Mouse (Mus musculus) gastrocnemius, adult 2 months (tissue): Measurements from ENCODE around the gene Snx29. TPM values are rescaled to one million over a fixed set of nuclear protein-coding genes. Genes with fewer than 3 reads are reported as not detected.

Experiments used
- DNase-seq: peaks from one replicate; pipeline ENCODE4 v3.0.0; 2022
- H3K27ac ChIP-seq: fragments of 200-600 bp; 2 replicates; pipeline ENCODE4 v1.8.1; 2022; ENCODE audit warnings: mild to moderate bottlenecking
- H3K4me3 ChIP-seq: fragments of 200-600 bp; 2 replicates; pipeline ENCODE4 v1.8.1; 2022; ENCODE audit warnings: mild to moderate bottlenecking, moderate library complexity
- CTCF ChIP-seq: fragments of 200-600 bp; IDR thresholded peaks from 2 replicates; pipeline ENCODE4 v1.8.1; 2022; ENCODE audit warnings: antibody characterized with exemption, mild to moderate bottlenecking, moderate library complexity
- intact Hi-C: fragments of 180-260 bp; cut with DNase I; formaldehyde crosslinking; loops from one replicate; pipeline ENCODE4 v1.15.1; 2025
- total RNA-seq, 2 experiments: library from RNA; stranded (reverse); gene quantifications; 2 replicates each; pipeline ENCODE4 v1.2.3; 2021

Snx29 gene
- total RNA-seq, 2 experiments from 2014 or later = 9.6 to 11.6 TPM

GRCm38 (mm10) chr16:11368412-11368811 lies 45.7 kb downstream of the Snx29 start:
- no peak for DNase-seq
- Histone ChIP-seq H3K4me3 (no peak overlapping the region), H3K27ac (no peak overlapping the region)
- intact Hi-C loops = no loop called here
- TF ChIP-seq CTCF = no peak

DNA sequence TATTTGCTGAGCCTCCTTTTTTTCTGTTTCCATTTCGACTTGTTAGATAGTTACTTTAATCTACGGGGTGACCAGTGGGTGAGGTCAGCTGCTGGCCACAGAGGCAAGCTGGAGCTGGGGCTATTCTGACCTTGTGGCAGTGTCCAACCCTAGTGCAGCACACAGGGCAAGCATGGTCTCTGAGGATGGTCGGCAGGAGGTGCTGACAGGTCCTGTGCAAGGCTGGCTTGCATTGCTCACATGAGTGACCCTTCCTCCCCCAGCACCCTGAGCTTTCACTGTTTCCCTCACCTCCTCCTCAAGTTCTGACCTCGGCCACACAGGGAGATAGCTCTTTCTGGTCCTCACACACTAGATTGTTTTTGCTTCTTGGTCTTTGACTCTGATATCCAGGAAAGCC lies 46.5 kb downstream of the Snx29 start:
- no peak for TF ChIP-seq CTCF
- DNase-seq = no peak
- intact Hi-C loops = no loop called here
- H3K4me3 ChIP-seq = no peak overlapping the region
- no peak overlapping the region for H3K27ac ChIP-seq

- intact Hi-C loops = no loop called here
- DNase-seq = no peak
Measured at GRCm38 (mm10) chr16:11369642-11370041, 46.9 kb downstream of the Snx29 start.

DNA sequence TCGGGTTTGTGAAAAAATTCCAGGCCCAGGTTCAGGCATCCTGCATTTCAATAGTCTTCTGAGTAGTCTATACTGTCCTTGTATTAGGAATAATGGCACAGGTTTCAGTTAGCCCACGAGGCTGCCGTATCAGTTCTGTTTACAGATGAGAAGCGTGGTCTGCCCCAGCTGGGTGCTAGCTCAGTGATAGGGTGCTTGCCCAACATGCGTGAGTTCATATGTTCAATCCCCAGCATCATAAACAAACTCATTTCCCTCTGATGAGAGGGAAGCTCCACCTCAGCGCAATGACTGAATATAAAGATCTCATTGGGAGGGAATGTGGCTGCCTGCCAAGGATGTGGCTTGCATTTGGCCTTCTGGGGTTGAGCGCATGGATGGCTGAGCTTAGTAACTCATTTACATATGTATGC lies 47.4 kb downstream of the Snx29 start:
- H3K27ac ChIP-seq = no peak overlapping the region
- intact Hi-C loops = no loop called here
- DNase-seq = no peak
- TF ChIP-seq CTCF = no peak
- no peak overlapping the region for H3K4me3 ChIP-seq

More at GRCm38 (mm10) chr16:11369642-11370041, 46.9 kb downstream of the Snx29 start:
- H3K27ac ChIP-seq = no peak overlapping the region
- no peak overlapping the region for H3K4me3 ChIP-seq
- TF ChIP-seq CTCF = no peak

GRCm38 (mm10) chr16:11379264-11379663 lies 56.6 kb downstream of the Snx29 start:
- DNase-seq = no peak
- intact Hi-C loops = no loop called here
- H3K4me3 ChIP-seq = no peak overlapping the region
- H3K27ac ChIP-seq = no peak overlapping the region
- no peak for TF ChIP-seq CTCF

DNA sequence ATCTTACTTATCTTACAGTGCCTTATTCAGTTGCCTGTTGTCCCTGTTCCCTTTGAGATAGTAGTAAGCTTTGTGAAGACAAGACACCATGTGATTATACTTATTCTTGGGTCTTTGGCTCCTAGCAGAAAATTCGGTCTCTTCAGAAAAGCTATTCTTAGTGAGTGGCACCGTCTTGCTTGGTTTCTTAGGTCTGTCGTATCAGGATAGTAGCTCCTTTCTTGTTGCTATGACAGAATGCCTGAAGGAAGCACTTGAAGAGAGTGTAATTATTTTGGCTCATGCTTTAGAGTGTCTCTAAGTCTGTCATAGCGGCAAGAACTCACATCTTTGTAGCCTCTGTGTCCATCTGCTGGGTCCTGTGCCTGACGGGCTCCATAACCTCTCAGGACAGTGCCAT lies 57.3 kb downstream of the Snx29 start:
- no peak for DNase-seq
- H3K27ac ChIP-seq = no peak overlapping the region; the same call in 1 of the 2 replicates
- no peak for TF ChIP-seq CTCF
- no peak overlapping the region for H3K4me3 ChIP-seq
- intact Hi-C loops = no loop called here

DNA sequence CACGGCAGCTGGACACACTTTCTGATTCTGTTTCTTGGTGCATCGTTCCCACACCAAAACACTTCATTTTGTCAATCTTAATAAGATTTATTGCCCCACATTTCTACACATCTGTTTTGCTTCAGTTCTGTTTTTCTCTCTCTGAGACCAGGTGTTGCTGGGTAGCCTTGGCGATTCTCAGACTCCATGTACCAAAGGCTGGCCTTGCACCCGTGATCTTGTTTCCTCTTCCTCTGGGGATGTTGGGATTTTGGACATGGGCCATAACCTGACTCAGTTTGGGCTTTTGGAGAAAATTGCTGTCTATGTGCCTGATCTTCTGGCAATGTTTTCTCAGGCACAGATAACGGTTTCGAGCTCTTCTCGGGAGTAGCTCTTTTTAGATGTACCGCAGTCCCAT lies 58.2 kb downstream of the Snx29 start:
- no peak for DNase-seq
- intact Hi-C loops = no loop called here
- no peak overlapping the region for H3K4me3 ChIP-seq
- TF ChIP-seq CTCF = no peak
- H3K27ac ChIP-seq = no peak overlapping the region

- no peak overlapping the region for H3K27ac ChIP-seq
- DNase-seq = no peak
- H3K4me3 ChIP-seq = no peak overlapping the region
- intact Hi-C loops = no loop called here
- TF ChIP-seq CTCF = no peak
Measured at GRCm38 (mm10) chr16:11384361-11384760, 61.7 kb downstream of the Snx29 start.

DNA sequence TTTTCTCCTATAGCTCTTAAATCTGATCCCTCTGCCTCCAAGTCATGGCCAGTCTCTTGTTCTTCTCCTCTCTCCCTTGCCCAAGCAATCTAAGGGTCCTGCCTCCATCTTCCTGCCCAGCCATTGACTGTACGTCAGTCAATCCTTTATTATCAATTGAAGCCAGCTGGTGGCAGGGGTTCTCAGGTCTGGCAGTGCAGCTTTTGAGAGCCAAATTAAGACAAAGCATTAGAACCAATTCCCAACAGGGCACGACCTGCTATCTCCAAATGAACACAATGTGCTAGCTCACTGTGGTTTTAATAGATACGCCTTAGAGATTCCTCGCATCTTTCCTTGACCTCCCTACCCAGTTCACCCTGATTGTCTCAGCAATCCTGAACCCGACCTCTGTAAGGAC lies 62.4 kb downstream of the Snx29 start:
- intact Hi-C loops = no loop called here
- Histone ChIP-seq H3K4me3 (no peak overlapping the region), H3K27ac (0 out of 2 replicates have a peak overlapping the region, but pooled peaks have one; percentile 8)
- TF ChIP-seq CTCF = no peak
- DNase-seq = no peak

DNA sequence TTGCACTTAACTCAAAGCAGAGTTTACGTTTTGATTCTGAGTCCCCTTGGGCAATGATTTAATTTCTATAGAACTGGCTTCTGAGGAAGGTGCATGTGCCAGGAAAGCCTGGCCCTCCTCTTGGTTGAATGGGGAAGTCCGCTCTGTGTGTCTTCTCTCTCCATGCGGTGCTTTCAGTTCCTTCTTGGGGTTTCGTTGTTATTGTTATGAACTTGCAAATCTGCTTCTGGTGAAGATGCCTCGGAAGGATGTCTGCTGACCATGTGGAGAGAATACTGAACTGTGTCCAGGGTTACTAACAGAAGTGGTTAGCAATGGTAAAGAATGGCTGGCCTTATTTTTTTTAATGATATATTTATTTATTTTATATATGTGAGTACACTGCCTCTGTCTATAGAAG lies 63.1 kb downstream of the Snx29 start:
- Histone ChIP-seq H3K4me3 (no peak overlapping the region), H3K27ac (no peak overlapping the region)
- no peak for TF ChIP-seq CTCF
- no peak for DNase-seq
- intact Hi-C loops = no loop called here

DNA sequence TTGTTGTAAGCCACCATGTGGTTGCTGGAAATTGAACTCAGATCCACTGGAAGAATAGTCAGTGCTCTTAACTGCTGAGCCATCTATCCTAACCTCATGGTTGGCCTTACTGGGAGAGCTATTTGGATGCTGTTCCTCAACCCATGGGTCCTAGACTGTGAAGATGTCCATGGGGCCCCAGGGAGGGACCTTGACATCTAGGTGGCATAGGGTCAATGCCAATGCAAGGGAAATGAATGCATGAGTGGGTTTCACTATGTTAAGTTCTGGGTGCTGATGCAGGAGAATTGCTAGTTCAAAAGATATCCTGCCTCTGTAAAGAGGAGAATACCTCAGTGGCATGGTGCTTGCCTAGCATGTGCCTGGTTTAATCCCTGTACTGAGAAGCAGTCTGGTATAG lies 63.5 kb downstream of the Snx29 start:
- TF ChIP-seq CTCF = no peak
- intact Hi-C loops = no loop called here
- H3K4me3 ChIP-seq = no peak overlapping the region
- no peak for DNase-seq
- 0 out of 2 replicates have a peak overlapping the region, but pooled peaks have one; percentile 5 for H3K27ac ChIP-seq

DNA sequence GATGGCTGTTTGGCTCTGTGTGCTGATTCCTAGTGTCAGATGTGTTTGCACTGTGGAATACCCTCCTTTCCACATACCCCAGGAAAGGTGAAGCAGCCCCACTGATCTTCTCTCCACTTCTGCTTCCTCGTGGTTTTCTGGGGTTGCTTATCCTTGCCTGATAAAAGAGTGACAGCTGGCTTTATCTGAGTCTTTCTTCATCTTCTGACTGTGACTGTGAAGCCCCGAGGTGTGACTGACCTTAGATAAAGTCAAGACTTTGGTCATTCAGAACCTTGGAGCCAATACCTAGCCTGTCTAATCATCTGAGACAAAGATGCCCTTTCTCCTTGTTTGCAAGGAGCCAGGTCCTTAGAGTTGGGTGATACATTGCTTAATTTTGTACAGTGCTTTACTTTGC lies 65.4 kb downstream of the Snx29 start:
- H3K4me3 ChIP-seq = no peak overlapping the region
- H3K27ac ChIP-seq = no peak overlapping the region
- no peak for TF ChIP-seq CTCF
- DNase-seq = no peak
- intact Hi-C loops = no loop called here

GRCm38 (mm10) chr16:11389324-11389723 lies 66.6 kb downstream of the Snx29 start:
- no peak for TF ChIP-seq CTCF
- DNase-seq = no peak
- Histone ChIP-seq H3K27ac (no peak overlapping the region), H3K4me3 (no peak overlapping the region)
- intact Hi-C loops = no loop called here

DNA sequence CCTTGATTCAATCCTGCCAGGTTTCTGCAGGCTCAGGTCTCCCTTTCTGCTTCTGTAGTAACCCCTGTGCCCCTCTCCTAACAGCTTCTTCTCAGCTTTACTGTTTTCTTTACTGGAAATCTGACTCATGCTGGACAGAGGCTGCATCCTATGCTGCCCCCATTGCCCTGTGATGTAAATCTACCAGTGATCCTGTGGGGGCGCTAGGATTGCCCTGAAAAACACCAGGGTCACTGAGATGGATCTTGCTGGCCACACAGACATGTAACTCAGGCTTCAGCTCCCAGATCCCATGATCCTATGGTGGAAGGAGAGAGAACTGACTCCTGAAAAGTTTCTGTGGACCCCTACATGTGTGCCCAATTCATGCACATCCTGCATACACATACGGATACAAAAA lies 73.9 kb downstream of the Snx29 start:
- H3K4me3 ChIP-seq = no peak overlapping the region
- intact Hi-C loops = no loop called here
- TF ChIP-seq CTCF = no peak
- DNase-seq = no peak
- H3K27ac ChIP-seq = no peak overlapping the region

DNA sequence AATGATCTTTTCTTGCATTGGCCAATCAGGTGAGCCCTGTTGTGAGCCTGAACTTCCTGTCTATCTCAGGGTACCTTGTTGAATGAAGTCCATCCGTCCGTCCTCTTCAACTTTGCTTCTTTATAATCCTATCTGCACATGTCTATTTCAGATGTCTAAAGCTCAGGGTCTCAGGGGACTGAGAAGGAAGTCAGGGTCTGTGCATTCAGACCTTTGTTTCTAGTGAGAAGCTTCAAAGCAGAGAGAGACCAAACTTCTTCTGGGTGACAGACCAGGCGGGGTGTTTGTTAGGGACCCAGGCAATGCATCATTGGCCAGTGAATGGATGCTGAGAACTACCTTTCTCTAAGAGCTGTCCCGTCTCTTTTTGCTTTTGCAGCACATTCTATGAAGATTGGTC lies 76.7 kb downstream of the Snx29 start:
- H3K27ac ChIP-seq = no peak overlapping the region
- no peak overlapping the region for H3K4me3 ChIP-seq
- intact Hi-C loops = no loop called here
- DNase-seq = no peak
- no peak for TF ChIP-seq CTCF
